Mouse (Mus musculus): ENCODE results near the gene Smco3. TPM values are rescaled to one million over a fixed set of nuclear protein-coding genes. Genes with fewer than 3 reads are reported as not detected.

The Smco3 gene
- polyA plus RNA-seq (2014; fragmentation: Illumina TruSeq; extraction: RNeasy Lipid Tissue Mini Kit (QIAGEN cat#74804); ENCODE audit: low read depth, low replicate concordance) = not detected

GRCm38 (mm10) chr6:136835352-136835751 lies at the start of gene Smco3:
Smco3 (minus strand) TSS chr6:136835452.

GRCm38 (mm10) chr6:136875670-136876069 lies 40.4 kb upstream of the Smco3 start, which contains the start of gene Mgp:
Mgp (minus strand) TSS chr6:136875823.

GRCm38 (mm10) chr6:136857186-136857872 lies 22.1 kb upstream of the Smco3 start, which contains the start of gene Art4:
Art4 (minus strand) TSS chr6:136857733.

GRCm38 (mm10) chr6:136827881-136828561 lies 7.2 kb downstream of the Smco3 start, which contains the start of gene Wbp11:
Wbp11 (minus strand) TSS chr6:136828233.

GRCm38 (mm10) chr6:136827516-136827880 lies 7.8 kb downstream of the Smco3 start, which contains the start of gene BC049715:
BC049715 (plus strand) TSS chr6:136827626.

DNA sequence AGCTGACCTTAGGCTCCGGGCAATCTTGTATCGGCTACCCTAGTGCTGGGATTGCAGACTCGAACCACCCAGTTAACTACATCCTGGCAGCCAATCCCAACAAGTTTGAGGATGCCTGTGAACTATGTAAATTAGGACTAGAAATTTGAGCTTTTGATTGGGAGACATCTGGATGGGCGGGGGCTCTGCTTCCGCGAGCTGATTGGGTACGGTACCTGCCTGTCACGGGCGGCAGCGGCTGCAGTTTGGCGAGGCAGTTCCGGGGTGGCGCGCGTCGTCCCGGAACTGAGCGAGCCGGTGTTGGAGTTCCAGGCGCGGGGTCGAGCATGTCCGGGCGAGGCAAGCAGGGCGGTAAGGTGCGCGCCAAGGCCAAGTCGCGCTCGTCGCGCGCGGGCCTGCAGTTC lies 27.2 kb downstream of the Smco3 start, which contains the start of gene H2afj:
Gene H2afj (plus strand): TSS at position 231 of the 404 bp plus-strand sequence.

DNA sequence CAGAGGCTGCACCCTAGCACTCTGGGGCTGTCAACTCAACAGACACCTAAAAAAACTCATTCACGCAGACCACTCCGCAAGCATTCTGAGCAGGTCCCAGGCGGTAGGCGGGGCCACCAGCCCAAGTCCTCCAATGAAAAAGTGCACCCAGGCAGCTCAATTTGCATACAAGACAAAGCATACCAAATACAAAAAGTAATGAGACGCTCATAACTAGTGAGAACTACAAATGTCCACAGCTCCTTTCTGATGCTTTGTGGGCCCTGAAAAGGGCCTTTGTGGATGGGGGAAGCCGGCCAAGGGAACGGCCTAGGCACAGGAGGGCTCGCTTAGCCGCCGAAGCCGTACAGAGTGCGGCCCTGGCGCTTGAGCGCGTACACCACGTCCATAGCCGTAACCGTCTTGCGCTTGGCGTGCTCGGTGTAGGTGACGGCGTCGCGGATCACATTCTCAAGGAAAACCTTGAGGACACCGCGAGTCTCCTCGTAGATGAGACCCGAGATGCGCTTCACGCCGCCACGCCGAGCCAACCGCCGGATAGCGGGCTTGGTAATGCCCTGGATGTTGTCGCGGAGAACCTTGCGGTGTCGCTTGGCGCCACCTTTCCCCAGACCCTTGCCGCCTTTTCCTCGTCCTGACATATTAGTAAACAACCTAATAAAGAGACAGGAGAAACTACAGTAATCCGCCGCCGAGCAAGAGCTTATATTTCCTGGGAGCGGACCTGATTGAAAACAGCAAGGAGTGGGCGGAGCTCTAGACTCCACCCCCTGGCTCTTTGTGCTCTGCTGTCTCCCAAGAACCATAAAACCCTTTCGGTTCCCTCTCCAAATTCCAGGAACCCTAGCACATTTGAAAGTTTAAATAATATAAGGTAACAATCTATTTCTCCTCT lies 31.3 kb downstream of the Smco3 start, which contains the start of gene Hist4h4:
Gene Hist4h4 (minus strand): TSS at position 677 of the 895 bp plus-strand sequence.

DNA sequence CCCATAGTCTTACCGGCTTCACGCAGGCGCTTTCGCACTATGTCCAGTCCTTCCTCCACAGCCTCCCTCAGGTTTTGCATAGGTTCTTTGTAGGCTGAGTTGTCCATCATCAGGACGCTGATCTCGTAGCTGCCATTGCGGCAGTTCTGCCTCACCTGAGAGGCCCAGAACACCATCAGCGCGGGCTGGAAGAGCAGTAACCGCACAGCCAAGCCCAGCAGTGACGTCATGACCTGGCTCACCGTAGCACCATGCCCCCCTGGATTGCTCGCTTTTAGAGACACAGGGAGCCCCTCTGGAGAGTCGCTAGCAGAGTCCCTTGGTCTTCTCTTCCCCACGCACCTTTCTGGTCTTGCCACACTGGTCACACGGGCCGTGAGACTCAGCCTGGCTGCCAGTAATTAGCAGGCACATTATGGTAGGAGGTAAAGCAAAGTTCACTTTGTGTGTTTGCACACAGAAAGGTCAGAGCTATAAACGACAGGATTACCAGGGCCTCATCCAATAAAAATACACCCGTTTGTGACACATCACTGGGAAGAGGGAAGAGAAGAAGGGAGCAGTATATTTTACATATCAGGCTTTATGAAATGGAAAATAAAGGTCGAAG lies 53.8 kb downstream of the Smco3 start, which contains the start of gene Gucy2c:
Gene Gucy2c (minus strand): TSS at position 389 of the 610 bp plus-strand sequence.

Other genes with a start within 250 kb of the Smco3 start
- 58.8 TPM for gene Plbd1, start 173.5 kb downstream of the Smco3 start, polyA plus RNA-seq (2014; fragmentation: Illumina TruSeq; extraction: RNeasy Lipid Tissue Mini Kit (QIAGEN cat#74804); ENCODE audit: low read depth, low replicate concordance)
- 0.16 TPM for gene Gucy2c, start 53.7 kb downstream of the Smco3 start, polyA plus RNA-seq (2014; fragmentation: Illumina TruSeq; extraction: RNeasy Lipid Tissue Mini Kit (QIAGEN cat#74804); ENCODE audit: low read depth, low replicate concordance)
- gene Hist4h4, start 31.0 kb downstream of the Smco3 start, polyA plus RNA-seq (2014; fragmentation: Illumina TruSeq; extraction: RNeasy Lipid Tissue Mini Kit (QIAGEN cat#74804); ENCODE audit: low read depth, low replicate concordance) = 0.13 TPM
- 2.5 TPM for gene H2afj, start 27.2 kb downstream of the Smco3 start, polyA plus RNA-seq (2014; fragmentation: Illumina TruSeq; extraction: RNeasy Lipid Tissue Mini Kit (QIAGEN cat#74804); ENCODE audit: low read depth, low replicate concordance)
- 0.50 TPM for gene BC049715, start 7.8 kb downstream of the Smco3 start, polyA plus RNA-seq (2014; fragmentation: Illumina TruSeq; extraction: RNeasy Lipid Tissue Mini Kit (QIAGEN cat#74804); ENCODE audit: low read depth, low replicate concordance)
- 22.9 TPM for gene Wbp11, start 7.2 kb downstream of the Smco3 start, polyA plus RNA-seq (2014; fragmentation: Illumina TruSeq; extraction: RNeasy Lipid Tissue Mini Kit (QIAGEN cat#74804); ENCODE audit: low read depth, low replicate concordance)
- gene Art4, start 22.3 kb upstream of the Smco3 start, polyA plus RNA-seq (2014; fragmentation: Illumina TruSeq; extraction: RNeasy Lipid Tissue Mini Kit (QIAGEN cat#74804); ENCODE audit: low read depth, low replicate concordance) = 1.5 TPM
- 1.8 TPM for gene Mgp, start 40.4 kb upstream of the Smco3 start, polyA plus RNA-seq (2014; fragmentation: Illumina TruSeq; extraction: RNeasy Lipid Tissue Mini Kit (QIAGEN cat#74804); ENCODE audit: low read depth, low replicate concordance)
- gene Erp27, start 86.7 kb upstream of the Smco3 start, polyA plus RNA-seq (2014; fragmentation: Illumina TruSeq; extraction: RNeasy Lipid Tissue Mini Kit (QIAGEN cat#74804); ENCODE audit: low read depth, low replicate concordance) = not detected
- not detected for gene Pde6h, start 88.4 kb upstream of the Smco3 start, polyA plus RNA-seq (2014; fragmentation: Illumina TruSeq; extraction: RNeasy Lipid Tissue Mini Kit (QIAGEN cat#74804); ENCODE audit: low read depth, low replicate concordance)
- 8.6 TPM for gene Arhgdib, start 106.4 kb upstream of the Smco3 start, polyA plus RNA-seq (2014; fragmentation: Illumina TruSeq; extraction: RNeasy Lipid Tissue Mini Kit (QIAGEN cat#74804); ENCODE audit: low read depth, low replicate concordance)